9 mouse cellular contexts compared by ENCODE assay signal in the genomic region with DNA sequence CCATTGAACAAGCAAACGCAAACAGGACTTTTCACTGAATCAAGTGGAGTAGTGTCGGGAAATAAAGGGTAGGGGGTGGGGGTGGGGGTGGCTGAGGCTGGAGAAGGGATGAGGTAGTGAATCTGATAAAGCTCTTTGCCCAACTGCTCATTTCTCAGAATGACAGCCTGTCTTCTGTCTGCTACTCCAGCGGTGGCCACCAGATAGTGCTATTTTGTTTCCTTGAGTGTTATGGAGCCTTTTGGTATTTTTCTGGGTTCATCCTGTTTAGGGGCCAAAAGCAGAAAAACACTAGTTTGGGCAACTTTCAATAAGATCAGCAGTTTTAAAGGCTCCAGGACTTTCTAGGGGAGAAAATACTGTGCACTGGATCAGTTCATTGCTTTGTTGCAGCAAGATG. TPM values are rescaled to one million over a fixed set of nuclear protein-coding genes. Genes with fewer than 3 reads are reported as not detected.
A peak's percentile ranks its signal among the peaks of the same experiment; 100 is the strongest.
DNase-seq lines count a peak whose midpoint lies in the region; ATAC-seq lines count a peak whose summit lies in the region.
"Had no signal": no experiment of that assay in that cellular context is flagged by ENCODE, and none has a peak within 500 bp of the region (broad histone marks: within the 10 kb centered on the region; RNA-seq: fewer than 3 reads in every experiment).

No protein-coding gene starts in this region.

- no peaks in the 10 kb centered on the region for H3K9me3 ChIP-seq in hindbrain, embryonic 10.5 days
- H3K9me3 ChIP-seq in hindbrain, embryonic 12.5 days (replicated peaks), result no peaks in the 10 kb centered on the region
- H3K9me3 ChIP-seq: megakaryocyte, embryonic 14.5 days had no signal

- H3K27ac ChIP-seq in hindbrain, embryonic 10.5 days, result no peak overlapping the region
- H3K27ac ChIP-seq in hindbrain, embryonic 12.5 days, result no peak overlapping the region

- H3K4me3 ChIP-seq in hindbrain, embryonic 10.5 days, result no peak overlapping the region
- no peak overlapping the region for H3K4me3 ChIP-seq in hindbrain, embryonic 12.5 days
- H3K4me3 ChIP-seq: megakaryocyte, embryonic 14.5 days had no signal

- peaks cover 37% of the 10 kb centered on the region for H3K36me3 ChIP-seq in hindbrain, embryonic 10.5 days
- H3K36me3 ChIP-seq in hindbrain, embryonic 12.5 days, result peaks cover 33% of the 10 kb centered on the region

- H3K4me2 ChIP-seq in hindbrain, embryonic 12.5 days (replicated peaks), result no peak overlapping the region

- ATAC-seq in hindbrain, embryonic 12.5 days (ENCODE audit: low FRiP score), result no peak
- peak; percentile 51 to 55; a peak in 2 of 4 replicates for ATAC-seq in hematopoietic stem cell, adult 5-6 weeks (replicated peaks in 1 of 2; ENCODE audit: insufficient read depth in 1 of 2, low FRiP score in 2 of 2, low TSS enrichment in 1 of 2, low read depth in 1 of 2, poor library complexity in 2 of 2, severe bottlenecking in 2 of 2)

- 11% methylated on average over 3 of the region's 3 CpGs for WGBS in hindbrain, embryonic 10.5 days
- WGBS in hindbrain, embryonic 12.5 days, result 13% methylated on average over 3 of the region's 3 CpGs

- H3K27me3 ChIP-seq in hindbrain, embryonic 10.5 days (ENCODE audit: insufficient read depth, poor library complexity, severe bottlenecking), result no peaks in the 10 kb centered on the region
- H3K27me3 ChIP-seq in hindbrain, embryonic 12.5 days, result no peaks in the 10 kb centered on the region

- H3K4me1 ChIP-seq in hindbrain, embryonic 10.5 days (replicated peaks), result peaks cover 11% of the 10 kb centered on the region; the same call in 1 of the 2 replicates
- peaks cover 12% of the 10 kb centered on the region for H3K4me1 ChIP-seq in hindbrain, embryonic 12.5 days

- no peak overlapping the region for H3K9ac ChIP-seq in hindbrain, embryonic 12.5 days

- peak; percentile 49 for DNase-seq in hindbrain, embryonic 10.5 days (ENCODE audit: low spot score)
- DNase-seq in B cell, adult 2 months, result peak; percentile 38 to 49
- peak; percentile 5 for DNase-seq in T-cell, adult 2 months (ENCODE audit: low spot score)
- peak; percentile 50 for DNase-seq in lung, postnatal 36 days
- DNase-seq in thymus, postnatal 0 days (ENCODE audit: low spot score), result peak; percentile 47
- DNase-seq in urinary bladder, adult 2 months (ENCODE audit: low spot score), result no peak

RNA-seq across cellular contexts. Expression of gene Syt2, which starts 9.8 kb away (rescaled TPM):
- 4.8 and 4.9 TPM in 2 replicates for polyA plus RNA-seq in hindbrain, embryonic 10.5 days (2016; fragmentation: Nextera tagmentation; extraction: Ambion mirVana)
- polyA plus RNA-seq in hindbrain, embryonic 12.5 days (2016; fragmentation: Nextera tagmentation; extraction: Ambion mirVana), result 4.1 and 4.5 TPM in 2 replicates
- not detected in 2 replicates for total RNA-seq in hematopoietic stem cell, adult 5-6 weeks (2017)
- 0.03 and 0.14 TPM in 2 replicates for polyA plus RNA-seq in thymus, postnatal 0 days (2015; fragmentation: Nextera tagmentation; extraction: Ambion mirVana)
- polyA plus RNA-seq in urinary bladder, adult 2 months (2012; rRNA removed), result 0.08 and 0.16 TPM in 2 replicates
